Mouse (Mus musculus): Measurements from ENCODE around the gene 2310022B05Rik.

GRCm38 (mm10) chr8:124614325-124614724 lies 48.8 kb downstream of the 2310022B05Rik start:
- TF ChIP-seq EP300 (IDR thresholded peaks at IDR 0.05; ENCODE audit: insufficient read depth, low read depth, low read length) (no peak), CTCF (IDR thresholded peaks at IDR 0.05; ENCODE audit: low read depth, low read length) (no peak), POLR2A (IDR thresholded peaks at IDR 0.05; ENCODE audit: insufficient read depth, low read length) (no peak)

Measured in ES-Bruce4 (cell line).